Mouse (Mus musculus) forebrain, embryonic 13.5 days (tissue): ENCODE measurements around the gene Uroc1. TPM values are rescaled to one million over a fixed set of nuclear protein-coding genes. Genes with fewer than 3 reads are reported as not detected.

Experiments
- ATAC-seq: fragments of 200-750 bp; cut with Nextera tagmentation; 2 replicates; pipeline ENCODE4 v1.8.0; 2017
- H3K27ac ChIP-seq: fragments of 300-500 bp; sonication (generic); 2 replicates; pipeline ENCODE4 v1.5.1; 2015; ENCODE audit warnings: inconsistent platforms, mild to moderate bottlenecking, moderate library complexity
- H3K27me3 ChIP-seq: fragments of 300-500 bp; sonication (generic); 2 replicates; pipeline ENCODE4 v1.6.1; 2015; ENCODE audit warnings: mild to moderate bottlenecking, inconsistent platforms
- H3K36me3 ChIP-seq: fragments of 300-500 bp; sonication (generic); 2 replicates; pipeline ENCODE4 v1.6.1; 2015; ENCODE audit warnings: mild to moderate bottlenecking, inconsistent platforms; ENCODE audit not compliant: poor library complexity, severe bottlenecking
- H3K4me1 ChIP-seq: fragments of 300-500 bp; sonication (generic); 2 replicates; pipeline ENCODE4 v1.6.1; 2015; ENCODE audit warnings: inconsistent platforms
- H3K4me2 ChIP-seq: fragments of 300-500 bp; sonication (generic); 2 replicates; pipeline ENCODE4 v1.6.1; 2015; ENCODE audit warnings: inconsistent platforms, mild to moderate bottlenecking, moderate library complexity
- H3K4me3 ChIP-seq: fragments of 300-500 bp; sonication (generic); 2 replicates; pipeline ENCODE4 v1.5.1; 2015; ENCODE audit warnings: mild to moderate bottlenecking, inconsistent platforms
- H3K9ac ChIP-seq: fragments of 300-500 bp; sonication (generic); 2 replicates; pipeline ENCODE4 v1.6.1; 2015; ENCODE audit warnings: mild to moderate bottlenecking, inconsistent platforms
- H3K9me3 ChIP-seq: fragments of 300-500 bp; sonication (generic); replicated peaks from 2 replicates; pipeline ENCODE4 v1.6.1; 2016; ENCODE audit warnings: inconsistent platforms
- WGBS: fragments of 180-500 bp; shearing (Covaris S2); methylation state at CpG from one replicate; pipeline ENCODE4 v1.1.7; 2015; 5-methylcytosine and 5-hydroxymethylcytosine counted together
- polyA plus RNA-seq: library from polyadenylated mRNA; unstranded; fragments of >200 nt; fragmentation: Nextera tagmentation; extraction: Ambion mirVana; gene quantifications from 2 replicates; pipeline ENCODE4 v1.2.1, GENCODE M21; 2015

The Uroc1 gene
- not detected in 2 replicates for polyA plus RNA-seq

- Histone ChIP-seq H3K36me3 (no peaks in the 10 kb centered on the region), H3K9me3 (no peaks in the 10 kb centered on the region), H3K4me1 (no peaks in the 10 kb centered on the region), H3K9ac (no peak within 1 kb of the TSS), H3K27me3 (no peaks in the 10 kb centered on the region), H3K4me3 (no peak within 1 kb of the TSS), H3K27ac (no peak within 1 kb of the TSS), H3K4me2 (no peak within 1 kb of the TSS)
- 88% methylated on average over 7 of the region's 7 CpGs for WGBS
- ATAC-seq, result no peak
Observed at GRCm38 (mm10) chr6:90332561-90333425, at the start of gene Uroc1. TSS of gene Uroc1 (plus strand) at chr6:90333284.

- H3K27me3 ChIP-seq, result no peaks in the 10 kb centered on the region
- WGBS, result 59% methylated on average over 12 of the region's 12 CpGs
- H3K4me3 ChIP-seq, result no peak overlapping the region
- H3K9ac ChIP-seq, result no peak overlapping the region
- no peaks in the 10 kb centered on the region for H3K4me1 ChIP-seq
- H3K4me2 ChIP-seq, result no peak overlapping the region
- no peak overlapping the region for H3K27ac ChIP-seq
- no peaks in the 10 kb centered on the region for H3K36me3 ChIP-seq
- peaks cover 5% of the 10 kb centered on the region for H3K9me3 ChIP-seq
- ATAC-seq, result no peak
Observed at GRCm38 (mm10) chr6:90288265-90288664, 44.8 kb upstream of the Uroc1 start.

GRCm38 (mm10) chr6:90300919-90301318 lies 32.2 kb upstream of the Uroc1 start, which contains the start of gene BC048671:
TSS of gene BC048671 (plus strand) at chr6:90301219.
- no peak within 1 kb of the TSS for H3K9ac ChIP-seq
- H3K27me3 ChIP-seq, result no peaks in the 10 kb centered on the region
- H3K4me2 ChIP-seq, result no peak within 1 kb of the TSS
- H3K27ac ChIP-seq, result no peak within 1 kb of the TSS
- 0 out of 2 replicates have a peak, but pooled peaks cover 3% of the 10 kb centered on the region for H3K9me3 ChIP-seq
- no peak for ATAC-seq
- no peaks in the 10 kb centered on the region for H3K4me1 ChIP-seq
- no peak within 1 kb of the TSS for H3K4me3 ChIP-seq
- WGBS, result 91% methylated on average over 1 of the region's 1 CpGs
- no peaks in the 10 kb centered on the region for H3K36me3 ChIP-seq

GRCm38 (mm10) chr6:90306315-90306975 lies 26.6 kb upstream of the Uroc1 start:
- H3K27me3 ChIP-seq, result no peaks in the 10 kb centered on the region
- ATAC-seq, result no peak

GRCm38 (mm10) chr6:90308839-90309778 lies 24.0 kb upstream of the Uroc1 start:
- no peak overlapping the region for H3K4me3 ChIP-seq
- H3K9me3 ChIP-seq, result peaks cover 12% of the 10 kb centered on the region
- 91% methylated on average over 87 of the region's 87 CpGs for WGBS
- no peak overlapping the region for H3K27ac ChIP-seq
- H3K4me1 ChIP-seq, result no peaks in the 10 kb centered on the region
- H3K4me2 ChIP-seq, result no peak overlapping the region
- no peak overlapping the region for H3K9ac ChIP-seq
- no peaks in the 10 kb centered on the region for H3K36me3 ChIP-seq
- H3K27me3 ChIP-seq, result no peaks in the 10 kb centered on the region
- ATAC-seq, result no peak

More at GRCm38 (mm10) chr6:90306315-90306975, 26.6 kb upstream of the Uroc1 start:
- Histone ChIP-seq H3K36me3 (no peaks in the 10 kb centered on the region), H3K27ac (no peak overlapping the region), H3K9me3 (peaks cover 12% of the 10 kb centered on the region), H3K4me3 (no peak overlapping the region), H3K9ac (no peak overlapping the region), H3K4me2 (no peak overlapping the region), H3K4me1 (no peaks in the 10 kb centered on the region)
- WGBS, result 84% methylated on average over 6 of the region's 6 CpGs

GRCm38 (mm10) chr6:90315961-90316360 lies 17.1 kb upstream of the Uroc1 start:
- ATAC-seq, result no peak
- Histone ChIP-seq H3K36me3 (no peaks in the 10 kb centered on the region), H3K4me3 (no peak overlapping the region), H3K9me3 (no peaks in the 10 kb centered on the region), H3K4me1 (no peaks in the 10 kb centered on the region), H3K27me3 (no peaks in the 10 kb centered on the region), H3K9ac (no peak overlapping the region), H3K27ac (no peak overlapping the region), H3K4me2 (no peak overlapping the region)
- WGBS, result 85% methylated on average over 5 of the region's 5 CpGs

- no peaks in the 10 kb centered on the region for H3K36me3 ChIP-seq
- no peak overlapping the region for H3K4me3 ChIP-seq
- no peak for ATAC-seq
- H3K27me3 ChIP-seq, result no peaks in the 10 kb centered on the region
- H3K4me2 ChIP-seq, result no peak overlapping the region
- H3K4me1 ChIP-seq, result no peaks in the 10 kb centered on the region
- 83% methylated on average over 2 of the region's 2 CpGs for WGBS
- H3K9ac ChIP-seq, result no peak overlapping the region
- no peak overlapping the region for H3K27ac ChIP-seq
- no peaks in the 10 kb centered on the region for H3K9me3 ChIP-seq
Observed at GRCm38 (mm10) chr6:90317510-90318258, 15.4 kb upstream of the Uroc1 start.

- Histone ChIP-seq H3K9me3 (no peaks in the 10 kb centered on the region), H3K4me3 (no peak overlapping the region), H3K4me1 (no peaks in the 10 kb centered on the region), H3K9ac (no peak overlapping the region), H3K36me3 (no peaks in the 10 kb centered on the region), H3K4me2 (no peak overlapping the region), H3K27ac (no peak overlapping the region), H3K27me3 (no peaks in the 10 kb centered on the region)
- 89% methylated on average over 2 of the region's 2 CpGs for WGBS
- ATAC-seq, result no peak
Observed at GRCm38 (mm10) chr6:90319019-90319418, 14.1 kb upstream of the Uroc1 start.

- Histone ChIP-seq H3K27me3 (no peaks in the 10 kb centered on the region), H3K9ac (no peak overlapping the region), H3K4me3 (no peak overlapping the region), H3K4me2 (no peak overlapping the region), H3K9me3 (no peaks in the 10 kb centered on the region), H3K36me3 (no peaks in the 10 kb centered on the region), H3K4me1 (0 out of 2 replicates have a peak, but pooled peaks cover under 1% of the 10 kb centered on the region), H3K27ac (no peak overlapping the region)
- WGBS, result 78% methylated on average over 7 of the region's 7 CpGs
- no peak for ATAC-seq
Observed at GRCm38 (mm10) chr6:90319475-90320191, 13.5 kb upstream of the Uroc1 start.

GRCm38 (mm10) chr6:90320429-90320828 lies 12.7 kb upstream of the Uroc1 start:
- WGBS, result 82% methylated on average over 5 of the region's 5 CpGs
- H3K4me2 ChIP-seq, result no peak overlapping the region
- no peaks in the 10 kb centered on the region for H3K9me3 ChIP-seq
- peaks cover 7% of the 10 kb centered on the region; the same call in 1 of the 2 replicates for H3K4me1 ChIP-seq
- no peak for ATAC-seq
- H3K27ac ChIP-seq, result no peak overlapping the region
- H3K4me3 ChIP-seq, result no peak overlapping the region
- H3K27me3 ChIP-seq, result 0 out of 2 replicates have a peak, but pooled peaks cover 2% of the 10 kb centered on the region
- no peak overlapping the region for H3K9ac ChIP-seq
- no peaks in the 10 kb centered on the region for H3K36me3 ChIP-seq
